In genomic region chr14:117556715-117557320, GRCm38 (mm10) we compare ENCODE assay signal across 14 mouse cellular contexts.
"Had no signal": no experiment of that assay in that cellular context is flagged by ENCODE, and none has a peak within 500 bp of the region (broad histone marks: within the 10 kb centered on the region; RNA-seq: fewer than 3 reads in every experiment).

No protein-coding gene starts in this region.

- H3K9me3 ChIP-seq: limb, embryonic 13.5 days; midbrain, embryonic 13.5 days; stomach, embryonic 15.5 days had no signal

- H3K27me3 ChIP-seq: limb, embryonic 13.5 days; midbrain, embryonic 13.5 days; stomach, embryonic 15.5 days had no signal

- DNase-seq: kidney, postnatal 36 days; layer of hippocampus, adult 9-11 months; left cerebral cortex, postnatal 4 days; lung, adult 2 months; lung, postnatal 36 days; right cerebral cortex, postnatal 14 days; thymus, adult 2 months; thymus, postnatal 25 days had no signal

- H3K4me2 ChIP-seq: limb, embryonic 13.5 days; midbrain, embryonic 13.5 days; stomach, embryonic 15.5 days had no signal

- H3K4me1 ChIP-seq: midbrain, embryonic 13.5 days; stomach, embryonic 15.5 days had no signal

- H3K9ac ChIP-seq: limb, embryonic 13.5 days; liver, embryonic 14.5 days; midbrain, embryonic 13.5 days; stomach, embryonic 15.5 days had no signal

- H3K4me3 ChIP-seq: limb, embryonic 13.5 days; midbrain, embryonic 13.5 days; stomach, embryonic 15.5 days had no signal

- H3K36me3 ChIP-seq: limb, embryonic 13.5 days; midbrain, embryonic 13.5 days; stomach, embryonic 15.5 days had no signal

- H3K27ac ChIP-seq: kidney, postnatal 0 days; limb, embryonic 13.5 days; liver, embryonic 14.5 days; midbrain, embryonic 13.5 days; stomach, embryonic 15.5 days had no signal

- ATAC-seq: lung, postnatal 0 days; midbrain, embryonic 13.5 days had no signal
